Mouse (Mus musculus): ENCODE results near the gene Slc39a13. TPM values are rescaled to one million over a fixed set of nuclear protein-coding genes. Genes with fewer than 3 reads are reported as not detected.

Gene Slc39a13
- total and polyA plus RNA-seq, 2 experiments from 2014 or later: 22.6 to 37.1 TPM

- TF ChIP-seq CTCF (IDR thresholded peaks at IDR 0.05; ENCODE audit: low read depth): no peak
- Histone ChIP-seq H3K27me3 (ENCODE audit: insufficient read depth, low read length) (no peaks in the 10 kb centered on the region), H3K9ac (replicated peaks; ENCODE audit: low read length) (no peak overlapping the region), H3K27ac (no peak overlapping the region), H3K4me2 (ENCODE audit: low read depth, low read length) (no peak overlapping the region), H3K4me1 (ENCODE audit: insufficient read depth, low read length) (no peaks in the 10 kb centered on the region), H3K9me3 (ENCODE audit: low read length) (no peaks in the 10 kb centered on the region), H3K4me3 (ENCODE audit: low read length) (no peak overlapping the region), H3K36me3 (ENCODE audit: insufficient read depth, low read length) (no peaks in the 10 kb centered on the region)
- DNase-seq (ENCODE audit: low spot score) (no peak), ATAC-seq (no peak)
- WGBS: 73% methylated on average over 6 of the region's 6 CpGs
Measured at GRCm38 (mm10) chr2:91090827-91091226, 20.6 kb upstream of the Slc39a13 start.

- no peak overlapping the region for H3K9ac ChIP-seq (replicated peaks; ENCODE audit: low read length)
- no peak overlapping the region for H3K4me2 ChIP-seq (ENCODE audit: low read depth, low read length)
- no peaks in the 10 kb centered on the region for H3K9me3 ChIP-seq (ENCODE audit: low read length)
- ATAC-seq (no peak), DNase-seq (ENCODE audit: low spot score) (no peak)
- WGBS: 77% methylated on average over 6 of the region's 6 CpGs
- H3K27me3 ChIP-seq (ENCODE audit: insufficient read depth, low read length): no peaks in the 10 kb centered on the region
- H3K4me3 ChIP-seq (ENCODE audit: low read length): no peak overlapping the region
- H3K4me1 ChIP-seq (ENCODE audit: insufficient read depth, low read length): no peaks in the 10 kb centered on the region
- TF ChIP-seq CTCF (IDR thresholded peaks at IDR 0.05; ENCODE audit: low read depth): no peak
- H3K36me3 ChIP-seq (ENCODE audit: insufficient read depth, low read length): no peaks in the 10 kb centered on the region
- H3K27ac ChIP-seq: no peak overlapping the region
Measured at GRCm38 (mm10) chr2:91090208-91090607, 20.0 kb upstream of the Slc39a13 start.

- Histone ChIP-seq H3K27me3 (ENCODE audit: insufficient read depth, low read length) (no peaks in the 10 kb centered on the region), H3K36me3 (ENCODE audit: insufficient read depth, low read length) (no peaks in the 10 kb centered on the region), H3K9me3 (ENCODE audit: low read length) (no peaks in the 10 kb centered on the region), H3K4me1 (ENCODE audit: insufficient read depth, low read length) (no peaks in the 10 kb centered on the region), H3K4me2 (ENCODE audit: low read depth, low read length) (no peak overlapping the region), H3K9ac (replicated peaks; ENCODE audit: low read length) (no peak overlapping the region), H3K4me3 (ENCODE audit: low read length) (no peak overlapping the region), H3K27ac (no peak overlapping the region)
- no peak for TF ChIP-seq CTCF (IDR thresholded peaks at IDR 0.05; ENCODE audit: low read depth)
- 84% methylated on average over 9 of the region's 9 CpGs for WGBS
- no peak for DNase-seq (ENCODE audit: low spot score)
- no peak for ATAC-seq
Measured at GRCm38 (mm10) chr2:91088987-91089386, 18.8 kb upstream of the Slc39a13 start.

- ATAC-seq (no peak), DNase-seq (ENCODE audit: low spot score) (no peak)
- Histone ChIP-seq H3K9ac (replicated peaks; ENCODE audit: low read length) (no peak overlapping the region), H3K9me3 (ENCODE audit: low read length) (no peaks in the 10 kb centered on the region), H3K4me3 (ENCODE audit: low read length) (no peak overlapping the region), H3K36me3 (ENCODE audit: insufficient read depth, low read length) (no peaks in the 10 kb centered on the region), H3K4me2 (ENCODE audit: low read depth, low read length) (no peak overlapping the region), H3K27ac (no peak overlapping the region), H3K27me3 (ENCODE audit: insufficient read depth, low read length) (no peaks in the 10 kb centered on the region), H3K4me1 (ENCODE audit: insufficient read depth, low read length) (no peaks in the 10 kb centered on the region)
- 88% methylated on average over 9 of the region's 9 CpGs for WGBS
- no peak for TF ChIP-seq CTCF (IDR thresholded peaks at IDR 0.05; ENCODE audit: low read depth)
Measured at GRCm38 (mm10) chr2:91087453-91087852, 17.2 kb upstream of the Slc39a13 start.

GRCm38 (mm10) chr2:91086392-91087237 is 16.4 kb upstream of the Slc39a13 start:
- WGBS: 55% methylated on average over 9 of the region's 9 CpGs
- no peak overlapping the region for H3K4me2 ChIP-seq (ENCODE audit: low read depth, low read length)

GRCm38 (mm10) chr2:91085494-91086391 is 15.5 kb upstream of the Slc39a13 start:
- H3K27me3 ChIP-seq (ENCODE audit: insufficient read depth, low read length): no peaks in the 10 kb centered on the region
- H3K27ac ChIP-seq: no peak overlapping the region

More at GRCm38 (mm10) chr2:91086392-91087237, 16.4 kb upstream of the Slc39a13 start:
- no peak for TF ChIP-seq CTCF (IDR thresholded peaks at IDR 0.05; ENCODE audit: low read depth)
- no peaks in the 10 kb centered on the region for H3K4me1 ChIP-seq (ENCODE audit: insufficient read depth, low read length)
- ATAC-seq (no peak), DNase-seq (ENCODE audit: low spot score) (no peak)
- H3K9me3 ChIP-seq (ENCODE audit: low read length): no peaks in the 10 kb centered on the region
- no peak overlapping the region for H3K4me3 ChIP-seq (ENCODE audit: low read length)
- no peak overlapping the region for H3K27ac ChIP-seq
- no peaks in the 10 kb centered on the region for H3K36me3 ChIP-seq (ENCODE audit: insufficient read depth, low read length)
- H3K9ac ChIP-seq (replicated peaks; ENCODE audit: low read length): no peak overlapping the region
- no peaks in the 10 kb centered on the region for H3K27me3 ChIP-seq (ENCODE audit: insufficient read depth, low read length)

More at GRCm38 (mm10) chr2:91085494-91086391, 15.5 kb upstream of the Slc39a13 start:
- no peak for ATAC-seq
- no peak overlapping the region for H3K9ac ChIP-seq (replicated peaks; ENCODE audit: low read length)
- no peaks in the 10 kb centered on the region for H3K9me3 ChIP-seq (ENCODE audit: low read length)
- no peak for DNase-seq (ENCODE audit: low spot score)
- H3K4me2 ChIP-seq (ENCODE audit: low read depth, low read length): no peak overlapping the region
- H3K4me1 ChIP-seq (ENCODE audit: insufficient read depth, low read length): no peaks in the 10 kb centered on the region
- TF ChIP-seq CTCF (IDR thresholded peaks at IDR 0.05; ENCODE audit: low read depth): no peak
- WGBS: 87% methylated on average over 14 of the region's 14 CpGs
- H3K36me3 ChIP-seq (ENCODE audit: insufficient read depth, low read length): no peaks in the 10 kb centered on the region
- H3K4me3 ChIP-seq (ENCODE audit: low read length): no peak overlapping the region

All from hindbrain, postnatal 0 days (tissue).